Mouse (Mus musculus): ENCODE results near the gene Psmc3. TPM values are rescaled to one million over a fixed set of nuclear protein-coding genes. Genes with fewer than 3 reads are reported as not detected.

Gene Psmc3
- total and polyA plus RNA-seq, 3 experiments: 214 to 284 (median 257) TPM

GRCm38 (mm10) chr2:91065544-91065943 lies 11.7 kb downstream of the Psmc3 start:
- dilution Hi-C loops (cut with MboI; ENCODE audit: extremely low pct_ligation_motif_present, extremely low pct_unique_long_range_greater_than_20kb, low sequenced_read_pairs): no loop called here
- Histone ChIP-seq H3K4me1 (ENCODE audit: control insufficient read depth in 1 of 2, insufficient read depth in 2 of 2) (peaks cover 7 to 16% of the 10 kb centered on the region in 2 experiments), H3K4me3 (replicated peaks in 1 of 3; ENCODE audit: low read depth in 2 of 3, low read length in 2 of 3, poor library complexity in 1 of 3) (no peak overlapping the region), H3K79me2 (replicated peaks; ENCODE audit: control insufficient read depth, extremely low read depth, insufficient read depth, poor library complexity, severe bottlenecking) (no peaks in the 10 kb centered on the region), H3K9ac (ENCODE audit: insufficient read depth, low read depth) (no peak overlapping the region), H3K4me2 (ENCODE audit: insufficient read depth, low read depth, poor library complexity, severe bottlenecking) (no peak overlapping the region), H3K27me3 (replicated peaks) (no peaks in the 10 kb centered on the region), H3K9me3 (replicated peaks; ENCODE audit: low read length) (no peaks in the 10 kb centered on the region), H3K36me3 (replicated peaks in 1 of 2; ENCODE audit: control insufficient read depth in 1 of 2, insufficient read depth in 1 of 2, low read length in 1 of 2) (peaks cover 51 to 73% of the 10 kb centered on the region in 2 experiments), H3K27ac (ENCODE audit: insufficient read depth, low read depth) (no peak overlapping the region)
- TF ChIP-seq ZKSCAN1 (IDR thresholded peaks at IDR 0.05; ENCODE audit: borderline replicate concordance, low read depth, low read length) (no peak), PAX5 (IDR thresholded peaks at IDR 0.05; ENCODE audit: low read length) (no peak), MAFK (IDR thresholded peaks at IDR 0.05; ENCODE audit: insufficient replicate concordance, low read length) (no peak), JUND (conservative IDR thresholded peaks at IDR 0.05; ENCODE audit: low read depth, low read length) (no peak), RAD21 (IDR thresholded peaks at IDR 0.05; ENCODE audit: low read depth, low read length) (peak; percentile 25), HCFC1 (IDR thresholded peaks at IDR 0.05; ENCODE audit: low read depth, low read length) (no peak), NRF1 (IDR thresholded peaks at IDR 0.05; ENCODE audit: low read depth, low read length) (no peak), POLR2AphosphoS2 (IDR thresholded peaks at IDR 0.05; ENCODE audit: low read depth, low read length) (no peak), SMC3 (IDR thresholded peaks at IDR 0.05; ENCODE audit: low read depth, low read length) (peak; percentile 74), USF2 (conservative IDR thresholded peaks at IDR 0.05; ENCODE audit: low read depth, low read length) (no peak), RCOR1 (conservative IDR thresholded peaks at IDR 0.05; ENCODE audit: low read depth, low read length) (no peak), KAT2A (IDR thresholded peaks at IDR 0.05; ENCODE audit: insufficient replicate concordance, low read length) (no peak), ZMIZ1 (IDR thresholded peaks at IDR 0.05; ENCODE audit: low read depth, low read length) (no peak), ELF1 (IDR thresholded peaks at IDR 0.05; ENCODE audit: low read depth, low read length) (no peak), CTCF (conservative IDR thresholded peaks at IDR 0.05 in 1 of 2, IDR thresholded peaks at IDR 0.05 in 1 of 2; ENCODE audit: low read depth in 2 of 2, low read length in 2 of 2) (peak; percentile 74 to 77)
- DNase-seq (ENCODE audit: extremely low read depth): no peak
- in situ Hi-C loops (cut with MboI; ENCODE audit: low pct_ligation_motif_present, low pct_unique_long_range_greater_than_20kb, low sequenced_read_pairs): no loop called here

GRCm38 (mm10) chr2:91066455-91066854 lies 12.6 kb downstream of the Psmc3 start:
- Histone ChIP-seq H3K9me3 (replicated peaks; ENCODE audit: low read length) (no peaks in the 10 kb centered on the region), H3K4me3 (replicated peaks in 1 of 3; ENCODE audit: low read depth in 2 of 3, low read length in 2 of 3, poor library complexity in 1 of 3) (no peak overlapping the region), H3K4me2 (ENCODE audit: insufficient read depth, low read depth, poor library complexity, severe bottlenecking) (no peak overlapping the region), H3K27ac (ENCODE audit: insufficient read depth, low read depth) (no peak overlapping the region), H3K4me1 (ENCODE audit: control insufficient read depth in 1 of 2, insufficient read depth in 2 of 2) (peaks cover 13 to 24% of the 10 kb centered on the region in 2 experiments), H3K27me3 (replicated peaks) (no peaks in the 10 kb centered on the region), H3K79me2 (replicated peaks; ENCODE audit: control insufficient read depth, extremely low read depth, insufficient read depth, poor library complexity, severe bottlenecking) (no peaks in the 10 kb centered on the region), H3K9ac (ENCODE audit: insufficient read depth, low read depth) (no peak overlapping the region), H3K36me3 (replicated peaks in 1 of 2; ENCODE audit: control insufficient read depth in 1 of 2, insufficient read depth in 1 of 2, low read length in 1 of 2) (peaks cover 43 to 64% of the 10 kb centered on the region in 2 experiments)
- no peak for TF ChIP-seq PAX5 (IDR thresholded peaks at IDR 0.05; ENCODE audit: low read length)
- no peak for TF ChIP-seq BHLHE40 (IDR thresholded peaks at IDR 0.05; ENCODE audit: low read depth, low read length)
- no peak for TF ChIP-seq MAFK (IDR thresholded peaks at IDR 0.05; ENCODE audit: insufficient replicate concordance, low read length)
- no peak for TF ChIP-seq TBP (conservative IDR thresholded peaks at IDR 0.05; ENCODE audit: low read depth, low read length)
- no peak for TF ChIP-seq MXI1 (IDR thresholded peaks at IDR 0.05; ENCODE audit: low read depth, low read length)
- TF ChIP-seq ZNF384 (IDR thresholded peaks at IDR 0.05; ENCODE audit: low read depth, low read length): no peak
- no peak for TF ChIP-seq UBTF (IDR thresholded peaks at IDR 0.05; ENCODE audit: low read depth, low read length)
- TF ChIP-seq CHD1 (IDR thresholded peaks at IDR 0.05; ENCODE audit: low read depth, low read length): no peak
- no peak for TF ChIP-seq ZC3H11A (IDR thresholded peaks at IDR 0.05; ENCODE audit: low read depth, low read length)
- no peak for TF ChIP-seq RCOR1 (conservative IDR thresholded peaks at IDR 0.05; ENCODE audit: low read depth, low read length)
- no peak for TF ChIP-seq EP300 (IDR thresholded peaks at IDR 0.05; ENCODE audit: low read length)
- no peak for TF ChIP-seq MAZ (IDR thresholded peaks at IDR 0.05; ENCODE audit: low read depth, low read length)
- TF ChIP-seq ZKSCAN1 (IDR thresholded peaks at IDR 0.05; ENCODE audit: borderline replicate concordance, low read depth, low read length): no peak
- TF ChIP-seq MAX (IDR thresholded peaks at IDR 0.05; ENCODE audit: low read length): no peak
- no peak for DNase-seq (ENCODE audit: extremely low read depth)
- in situ Hi-C loops (cut with MboI; ENCODE audit: low pct_ligation_motif_present, low pct_unique_long_range_greater_than_20kb, low sequenced_read_pairs): no loop called here
- dilution Hi-C loops (cut with MboI; ENCODE audit: extremely low pct_ligation_motif_present, extremely low pct_unique_long_range_greater_than_20kb, low sequenced_read_pairs): no loop called here

All from CH12.LX (cell line).